Mouse (Mus musculus): ENCODE measurements around the gene Nln. TPM values are rescaled to one million over a fixed set of nuclear protein-coding genes. Genes with fewer than 3 reads are reported as not detected.
A peak's percentile ranks its signal among the peaks of the same experiment; 100 is the strongest.

Gene Nln
- 3.6 and 12.4 TPM in 2 replicates for polyA plus RNA-seq (2011; ENCODE audit: insufficient read depth, insufficient read length, low replicate concordance, missing spikeins)

DNA sequence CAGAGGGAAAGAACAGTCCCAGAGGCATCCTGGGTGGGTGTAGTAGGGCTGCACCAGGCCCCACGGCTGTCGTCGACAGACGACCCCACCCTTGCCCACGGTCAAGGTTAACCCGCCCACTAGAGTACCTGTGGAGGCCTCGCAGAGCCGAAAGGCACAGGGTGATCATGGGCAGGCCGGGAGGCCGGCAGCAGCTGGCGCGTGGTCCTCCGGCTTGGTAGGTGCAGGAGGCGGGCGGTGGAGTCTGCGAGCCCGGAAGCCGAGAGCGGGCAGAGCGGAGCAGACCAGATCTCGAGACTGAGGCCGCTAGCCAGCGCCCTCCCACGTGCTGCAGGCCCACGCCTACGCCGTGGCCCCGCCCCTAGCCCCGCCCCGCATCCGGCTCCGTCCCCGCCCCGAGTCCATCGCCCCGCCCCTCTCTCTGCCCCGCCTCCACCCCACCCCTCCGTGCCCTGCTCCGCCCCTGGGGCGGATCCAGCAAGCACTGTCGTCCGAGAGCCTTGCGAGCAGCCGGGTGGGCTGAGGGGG, at the start of gene Nln, which contains the start of gene Sgtb:
Gene Nln, minus strand, starts transcription at position 327 of the 528 bp plus-strand sequence.
Gene Sgtb, plus strand, starts transcription at position 454 of the 528 bp plus-strand sequence.
- H3K4me1 ChIP-seq (ENCODE audit: control insufficient read depth, insufficient read depth, low read length), result no peaks in the 10 kb centered on the region; the same call in 1 of the 2 replicates
- WGBS, result under 1% methylated on average over 44 of the region's 44 CpGs
- peak within 1 kb of the TSS; percentile 76 for H3K4me3 ChIP-seq (replicated peaks; ENCODE audit: control insufficient read depth, low read depth, low read length)
- TF ChIP-seq CTCF (IDR thresholded peaks at IDR 0.05; ENCODE audit: control insufficient read depth, insufficient read depth, low read length), result no peak
- TF ChIP-seq POLR2A (IDR thresholded peaks at IDR 0.05; ENCODE audit: borderline replicate concordance, control insufficient read depth, low read depth, low read length), result peak; percentile 49; the same call in 1 of the 2 replicates
- peak within 1 kb of the TSS; percentile 45 for H3K27ac ChIP-seq (ENCODE audit: control insufficient read depth, insufficient read depth, low read depth, low read length, poor library complexity)

DNA sequence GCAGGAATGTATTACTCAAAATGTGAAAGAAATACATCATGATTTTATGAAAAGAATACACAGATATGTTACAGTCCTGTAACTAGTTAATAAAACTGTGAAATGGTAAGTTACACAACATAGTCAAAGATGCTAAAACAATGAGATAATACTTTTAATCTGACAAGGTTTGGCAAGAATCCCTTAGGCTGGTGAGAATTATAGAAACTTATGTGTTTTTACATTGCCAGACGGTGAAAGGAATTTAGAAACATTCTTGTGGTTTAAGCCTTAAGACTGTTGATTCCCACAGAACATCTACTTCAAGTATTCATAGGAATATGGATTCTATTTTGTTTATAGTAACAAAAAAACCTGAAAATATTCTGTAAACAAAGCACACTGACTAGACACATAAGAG, 46.3 kb upstream of the Nln start:
- no peak overlapping the region for H3K4me3 ChIP-seq (replicated peaks; ENCODE audit: control insufficient read depth, low read depth, low read length)
- H3K27ac ChIP-seq (ENCODE audit: control insufficient read depth, insufficient read depth, low read depth, low read length, poor library complexity), result no peak overlapping the region
- WGBS, result 78% methylated on average over 1 of the region's 1 CpGs
- TF ChIP-seq CTCF (IDR thresholded peaks at IDR 0.05; ENCODE audit: control insufficient read depth, insufficient read depth, low read length), result no peak
- TF ChIP-seq POLR2A (IDR thresholded peaks at IDR 0.05; ENCODE audit: borderline replicate concordance, control insufficient read depth, low read depth, low read length), result no peak
- no peaks in the 10 kb centered on the region for H3K4me1 ChIP-seq (ENCODE audit: control insufficient read depth, insufficient read depth, low read length)

DNA sequence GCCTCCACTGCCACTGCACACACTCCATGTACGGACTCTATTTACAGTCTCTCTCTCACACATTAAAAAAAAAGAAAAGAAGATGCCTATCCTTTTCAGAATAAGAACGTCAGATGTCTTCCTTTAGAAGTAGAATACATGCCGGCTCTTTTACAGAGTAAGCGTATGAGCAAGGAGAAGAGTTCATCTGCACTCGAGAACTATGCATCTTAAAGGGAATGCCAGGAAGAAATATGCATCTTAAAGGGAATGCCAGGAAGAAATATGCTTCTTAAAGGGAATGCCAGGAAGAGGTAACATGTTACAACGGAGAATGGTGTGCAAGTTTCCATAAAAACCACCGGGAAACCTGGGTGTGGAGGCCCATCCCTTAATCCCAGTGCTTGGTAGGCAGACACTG, 45.7 kb upstream of the Nln start:
- WGBS, result 94% methylated on average over 7 of the region's 7 CpGs
- H3K27ac ChIP-seq (ENCODE audit: control insufficient read depth, insufficient read depth, low read depth, low read length, poor library complexity), result no peak overlapping the region
- no peaks in the 10 kb centered on the region for H3K4me1 ChIP-seq (ENCODE audit: control insufficient read depth, insufficient read depth, low read length)
- H3K4me3 ChIP-seq (replicated peaks; ENCODE audit: control insufficient read depth, low read depth, low read length), result no peak overlapping the region
- TF ChIP-seq CTCF (IDR thresholded peaks at IDR 0.05; ENCODE audit: control insufficient read depth, insufficient read depth, low read length) (no peak), POLR2A (IDR thresholded peaks at IDR 0.05; ENCODE audit: borderline replicate concordance, control insufficient read depth, low read depth, low read length) (no peak)

DNA sequence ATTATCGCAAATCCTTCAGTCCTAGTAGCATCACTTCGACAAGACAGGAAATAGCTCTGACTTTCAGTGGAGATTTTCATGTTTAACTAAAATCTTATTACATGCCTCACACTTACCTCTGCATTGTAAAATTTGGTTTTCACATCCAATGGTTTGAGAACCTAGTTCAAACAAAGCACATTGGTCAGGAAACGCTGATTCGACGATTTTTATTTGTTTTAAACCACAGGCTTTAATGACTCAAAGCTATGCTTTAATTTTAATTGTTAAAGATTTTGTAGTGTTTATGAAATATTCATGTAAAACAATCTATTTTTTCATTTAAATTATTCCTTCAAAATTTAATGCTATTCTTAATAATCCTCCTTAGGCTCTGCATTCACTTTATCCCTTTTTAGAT, 44.8 kb upstream of the Nln start:
- WGBS, result 90% methylated on average over 5 of the region's 5 CpGs
- Histone ChIP-seq H3K4me3 (replicated peaks; ENCODE audit: control insufficient read depth, low read depth, low read length) (no peak overlapping the region), H3K4me1 (ENCODE audit: control insufficient read depth, insufficient read depth, low read length) (no peaks in the 10 kb centered on the region), H3K27ac (ENCODE audit: control insufficient read depth, insufficient read depth, low read depth, low read length, poor library complexity) (no peak overlapping the region)
- TF ChIP-seq CTCF (IDR thresholded peaks at IDR 0.05; ENCODE audit: control insufficient read depth, insufficient read depth, low read length), result no peak
- no peak for TF ChIP-seq POLR2A (IDR thresholded peaks at IDR 0.05; ENCODE audit: borderline replicate concordance, control insufficient read depth, low read depth, low read length)

DNA sequence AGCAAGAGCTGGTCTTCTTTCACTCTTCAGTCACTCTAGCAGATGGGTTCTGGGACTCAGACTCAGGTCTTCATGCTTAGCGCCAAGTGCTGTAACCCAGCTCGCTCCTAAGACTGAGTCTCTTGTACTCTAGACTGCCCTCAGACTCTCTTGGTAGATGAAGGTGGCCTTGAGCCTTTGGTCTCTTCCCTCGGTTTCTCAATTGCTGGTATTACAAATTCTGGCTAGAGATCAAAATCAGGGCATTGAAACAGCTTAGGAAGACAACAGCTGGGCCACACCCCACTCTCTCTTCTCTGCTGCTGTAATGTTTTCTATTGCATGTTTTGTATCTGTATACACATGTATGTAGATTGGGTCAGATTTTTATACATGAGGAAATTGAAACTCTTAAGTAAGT, 36.2 kb upstream of the Nln start:
- H3K27ac ChIP-seq (ENCODE audit: control insufficient read depth, insufficient read depth, low read depth, low read length, poor library complexity), result no peak overlapping the region
- TF ChIP-seq POLR2A (IDR thresholded peaks at IDR 0.05; ENCODE audit: borderline replicate concordance, control insufficient read depth, low read depth, low read length) (no peak), CTCF (IDR thresholded peaks at IDR 0.05; ENCODE audit: control insufficient read depth, insufficient read depth, low read length) (no peak)
- H3K4me3 ChIP-seq (replicated peaks; ENCODE audit: control insufficient read depth, low read depth, low read length), result no peak overlapping the region
- 88% methylated on average over 3 of the region's 3 CpGs for WGBS
- no peaks in the 10 kb centered on the region for H3K4me1 ChIP-seq (ENCODE audit: control insufficient read depth, insufficient read depth, low read length)

DNA sequence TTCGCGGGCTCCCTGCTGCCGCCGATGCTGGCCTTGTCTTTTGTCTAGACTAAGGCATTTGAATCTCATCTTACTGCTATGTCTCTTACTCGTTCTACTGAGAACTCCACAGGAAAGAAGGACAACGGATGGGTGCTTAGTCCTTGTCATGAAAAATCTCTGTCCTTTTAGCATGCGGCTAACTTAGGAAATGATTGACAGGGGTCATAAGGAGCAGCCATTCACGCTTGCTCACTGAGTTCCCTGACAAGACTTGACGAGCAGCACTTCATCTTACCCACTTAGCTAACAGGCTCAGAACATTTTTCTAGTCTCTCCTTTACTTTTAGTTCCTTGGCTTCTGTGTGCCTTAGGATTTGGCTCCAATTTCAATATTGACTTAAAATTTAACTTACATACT, 35.5 kb upstream of the Nln start:
- Histone ChIP-seq H3K4me3 (replicated peaks; ENCODE audit: control insufficient read depth, low read depth, low read length) (no peak overlapping the region), H3K4me1 (ENCODE audit: control insufficient read depth, insufficient read depth, low read length) (no peaks in the 10 kb centered on the region), H3K27ac (ENCODE audit: control insufficient read depth, insufficient read depth, low read depth, low read length, poor library complexity) (no peak overlapping the region)
- WGBS, result 89% methylated on average over 9 of the region's 9 CpGs
- TF ChIP-seq POLR2A (IDR thresholded peaks at IDR 0.05; ENCODE audit: borderline replicate concordance, control insufficient read depth, low read depth, low read length), result no peak
- TF ChIP-seq CTCF (IDR thresholded peaks at IDR 0.05; ENCODE audit: control insufficient read depth, insufficient read depth, low read length), result no peak

DNA sequence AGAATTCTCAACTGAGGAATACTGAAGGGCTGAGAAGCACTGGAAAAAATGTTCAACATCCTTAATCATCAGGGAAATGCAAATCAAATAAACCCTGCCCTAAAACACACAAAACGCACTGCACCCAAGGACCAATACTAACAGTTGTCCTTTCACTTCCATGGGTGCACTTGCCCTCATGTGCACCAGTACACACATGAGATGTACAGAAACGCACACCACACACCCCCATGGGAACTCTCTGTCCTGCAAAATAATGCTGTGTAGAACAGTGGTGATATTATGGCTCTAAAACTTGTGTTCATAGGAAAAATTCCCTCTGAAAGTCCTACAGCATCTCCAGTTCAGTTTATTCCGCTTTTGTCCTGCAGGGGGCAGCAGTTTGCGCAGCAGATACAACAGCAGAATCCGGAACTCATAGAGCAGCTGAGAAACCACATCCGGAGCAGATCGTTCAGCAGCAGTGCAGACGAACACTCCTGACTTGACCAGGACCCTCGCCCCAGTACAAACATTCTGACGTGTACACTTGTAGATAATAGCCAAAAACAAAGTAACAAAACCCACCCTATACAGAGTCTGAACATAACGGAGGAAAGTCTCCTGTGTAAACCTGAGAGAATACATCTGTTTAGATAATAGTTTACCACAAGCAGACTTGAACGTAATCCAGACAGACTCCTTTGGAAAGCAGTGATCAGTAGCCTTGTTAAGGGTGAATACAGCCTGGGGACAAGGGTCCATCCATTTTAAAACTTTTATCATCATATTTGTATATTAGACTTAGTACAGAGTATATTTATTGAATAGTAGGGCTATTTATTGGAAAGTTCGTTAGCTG, 30.2 kb upstream of the Nln start:
- no peaks in the 10 kb centered on the region for H3K4me1 ChIP-seq (ENCODE audit: control insufficient read depth, insufficient read depth, low read length)
- no peak overlapping the region for H3K27ac ChIP-seq (ENCODE audit: control insufficient read depth, insufficient read depth, low read depth, low read length, poor library complexity)
- peak; percentile 92 for TF ChIP-seq CTCF (IDR thresholded peaks at IDR 0.05; ENCODE audit: control insufficient read depth, insufficient read depth, low read length)
- no peak for TF ChIP-seq POLR2A (IDR thresholded peaks at IDR 0.05; ENCODE audit: borderline replicate concordance, control insufficient read depth, low read depth, low read length)
- peak overlapping the region; percentile 43 for H3K4me3 ChIP-seq (replicated peaks; ENCODE audit: control insufficient read depth, low read depth, low read length)
- 20% methylated on average over 13 of the region's 13 CpGs for WGBS

DNA sequence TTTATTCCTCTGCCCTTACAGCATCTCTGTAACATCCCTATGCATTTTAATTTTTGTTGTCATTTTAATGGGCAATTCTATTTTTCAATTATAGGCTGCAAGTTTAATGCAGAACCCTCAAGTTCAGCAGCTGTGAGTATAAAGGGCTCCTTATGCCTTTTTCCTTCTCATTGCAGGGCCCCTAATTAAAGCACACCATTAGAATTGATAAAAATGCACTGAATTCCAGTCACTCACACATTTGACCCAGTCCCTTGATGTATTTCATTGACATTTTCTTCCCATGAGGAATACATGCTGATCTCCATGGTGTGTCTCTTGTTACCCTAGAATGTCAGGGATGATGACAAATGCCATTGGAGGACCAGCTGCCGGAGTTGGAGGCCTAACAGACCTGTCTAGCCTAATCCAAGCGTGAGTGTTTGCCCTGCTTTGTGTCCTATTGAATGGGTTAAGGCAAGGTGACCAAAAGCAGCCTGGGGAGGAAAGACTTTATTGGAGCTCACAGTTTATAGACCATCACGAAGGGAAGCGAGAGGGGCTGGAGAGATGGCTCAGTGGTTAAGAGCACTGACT, 25.2 kb upstream of the Nln start:
- H3K27ac ChIP-seq (ENCODE audit: control insufficient read depth, insufficient read depth, low read depth, low read length, poor library complexity), result no peak overlapping the region
- no peaks in the 10 kb centered on the region for H3K4me1 ChIP-seq (ENCODE audit: control insufficient read depth, insufficient read depth, low read length)
- WGBS, result 88% methylated on average over 4 of the region's 4 CpGs
- TF ChIP-seq CTCF (IDR thresholded peaks at IDR 0.05; ENCODE audit: control insufficient read depth, insufficient read depth, low read length) (no peak), POLR2A (IDR thresholded peaks at IDR 0.05; ENCODE audit: borderline replicate concordance, control insufficient read depth, low read depth, low read length) (no peak)
- H3K4me3 ChIP-seq (replicated peaks; ENCODE audit: control insufficient read depth, low read depth, low read length), result no peak overlapping the region

All from bone marrow, adult 2 months (tissue).